Mouse (Mus musculus) intestine, embryonic 14.5 days (tissue): Measurements from ENCODE around the gene Ppp2r2d. TPM values are rescaled to one million over a fixed set of nuclear protein-coding genes. Genes with fewer than 3 reads are reported as not detected.

Experiments used
- ATAC-seq: fragments of 200-750 bp; cut with Nextera tagmentation; replicated peaks from 2 replicates; pipeline ENCODE4 v1.8.0; 2017; ENCODE audit warnings: low read depth, moderate number of reproducible peaks, moderate TSS enrichment, moderate library complexity; ENCODE audit not compliant: low FRiP score, low TSS enrichment
- DNase-seq: peaks from one replicate; pipeline ENCODE4 v3.0.0-alpha.2; 2018; ENCODE audit warnings: low spot score
- H3K27ac ChIP-seq: fragments of 300-500 bp; sonication (generic); 2 replicates; pipeline ENCODE4 v1.5.1; 2014; ENCODE audit warnings: low read depth, mild to moderate bottlenecking, control low read depth
- H3K27me3 ChIP-seq: fragments of 300-500 bp; sonication (generic); replicated peaks from 2 replicates; pipeline ENCODE4 v1.6.1; 2014; ENCODE audit warnings: low read length, control low read depth; ENCODE audit not compliant: control insufficient read depth, insufficient read depth
- H3K36me3 ChIP-seq: fragments of 300-500 bp; sonication (generic); 2 replicates; pipeline ENCODE4 v1.6.1; 2014; ENCODE audit warnings: low read length, control low read depth; ENCODE audit not compliant: control insufficient read depth, insufficient read depth
- H3K4me1 ChIP-seq: fragments of 300-500 bp; sonication (generic); replicated peaks from 2 replicates; pipeline ENCODE4 v1.6.1; 2014; ENCODE audit warnings: low read length, control low read depth, mixed read lengths; ENCODE audit not compliant: control insufficient read depth, insufficient read depth
- H3K4me2 ChIP-seq: fragments of 300-500 bp; sonication (generic); 2 replicates; pipeline ENCODE4 v1.6.1; 2014; ENCODE audit warnings: low read length
- H3K4me3 ChIP-seq: fragments of 300-500 bp; sonication (generic); 2 replicates; pipeline ENCODE4 v1.5.1; 2014; ENCODE audit warnings: low read depth, low read length, control low read depth, mixed read lengths
- H3K9ac ChIP-seq: fragments of 300-500 bp; sonication (generic); 2 replicates; pipeline ENCODE4 v1.6.1; 2014; ENCODE audit warnings: mild to moderate bottlenecking, low read length
- H3K9me3 ChIP-seq: fragments of 300-500 bp; sonication (generic); 2 replicates; pipeline ENCODE4 v1.6.1; 2016; ENCODE audit warnings: low read length, control low read depth; ENCODE audit not compliant: control insufficient read depth
- WGBS: fragments of 180-500 bp; shearing (Covaris S2); extraction: QIAGEN DNeasy Blood & Tissue Kit; methylation state at CpG from one replicate; pipeline ENCODE4 v1.1.7; 2014; 5-methylcytosine and 5-hydroxymethylcytosine counted together
- polyA plus RNA-seq: library from polyadenylated mRNA; unstranded; fragments of >200 nt; fragmentation: Nextera tagmentation; extraction: Ambion mirVana; gene quantifications from 2 replicates; pipeline ENCODE4 v1.2.1, GENCODE M21; 2014

The Ppp2r2d gene
- polyA plus RNA-seq, 1 experiment from 2014 or later: 41.9 TPM

DNA sequence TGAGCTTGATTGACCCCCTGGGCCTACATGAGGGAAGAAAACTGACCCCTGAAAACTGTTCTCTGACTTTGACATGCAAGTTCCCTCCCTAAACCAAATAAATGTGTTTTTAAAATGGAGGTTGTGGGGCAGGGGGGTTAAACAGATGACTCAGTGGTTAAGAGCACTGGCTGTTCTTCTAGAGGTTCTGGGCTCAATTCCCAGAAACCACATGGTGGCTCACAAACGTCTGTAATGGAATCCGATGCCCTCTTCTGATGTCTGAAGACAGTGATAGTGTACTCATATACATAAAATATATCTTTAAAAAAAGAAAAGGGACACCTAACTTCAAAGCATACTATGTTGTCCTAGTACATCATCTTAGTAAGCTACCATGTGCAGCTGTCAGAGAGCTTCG is 29.2 kb downstream of the Ppp2r2d start:
- H3K4me1 ChIP-seq: no peaks in the 10 kb centered on the region
- H3K9me3 ChIP-seq: no peaks in the 10 kb centered on the region
- DNase-seq (no peak), ATAC-seq (no peak)
- H3K4me3 ChIP-seq: no peak overlapping the region
- H3K9ac ChIP-seq: no peak overlapping the region
- H3K4me2 ChIP-seq: no peak overlapping the region
- 84% methylated on average over 3 of the region's 3 CpGs for WGBS
- H3K27ac ChIP-seq: no peak overlapping the region
- no peaks in the 10 kb centered on the region for H3K27me3 ChIP-seq
- peaks cover 97% of the 10 kb centered on the region for H3K36me3 ChIP-seq

DNA sequence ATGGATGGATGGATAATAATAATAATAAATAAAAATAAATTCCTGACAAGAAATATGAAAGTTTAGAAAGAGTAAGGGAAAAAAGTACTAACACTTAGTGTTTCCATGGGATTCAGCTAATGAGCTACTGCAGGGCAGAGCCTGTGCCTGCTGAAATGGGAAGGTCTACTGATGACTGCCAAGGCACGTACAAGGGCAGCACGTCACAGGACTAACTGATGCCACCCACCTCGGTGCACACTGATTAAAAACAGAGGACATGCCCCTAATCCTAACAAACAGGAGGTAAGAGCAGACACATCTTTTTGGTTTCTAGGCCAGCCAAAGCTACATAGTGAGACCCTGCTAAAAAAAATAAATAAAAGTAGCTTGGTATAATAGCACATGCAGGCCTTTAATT is 37.8 kb downstream of the Ppp2r2d start:
- 92% methylated on average over 3 of the region's 3 CpGs for WGBS
- Histone ChIP-seq H3K9ac (no peak overlapping the region), H3K36me3 (peaks cover 58% of the 10 kb centered on the region), H3K4me3 (no peak overlapping the region), H3K27me3 (no peaks in the 10 kb centered on the region), H3K4me2 (no peak overlapping the region), H3K4me1 (no peaks in the 10 kb centered on the region), H3K27ac (no peak overlapping the region), H3K9me3 (no peaks in the 10 kb centered on the region)
- no peak for ATAC-seq
- no peak for DNase-seq

- Histone ChIP-seq H3K36me3 (peaks cover 39% of the 10 kb centered on the region), H3K4me2 (no peak overlapping the region), H3K4me1 (no peaks in the 10 kb centered on the region), H3K9me3 (no peaks in the 10 kb centered on the region), H3K9ac (no peak overlapping the region), H3K27ac (no peak overlapping the region), H3K4me3 (no peak overlapping the region), H3K27me3 (no peaks in the 10 kb centered on the region)
- ATAC-seq (no peak), DNase-seq (no peak)
- WGBS: 90% methylated on average over 12 of the region's 13 CpGs
Observed at GRCm38 (mm10) chr7:138885365-138886289, 39.7 kb downstream of the Ppp2r2d start.

- peaks cover 35% of the 10 kb centered on the region for H3K36me3 ChIP-seq
- no peak overlapping the region for H3K4me3 ChIP-seq
- no peaks in the 10 kb centered on the region for H3K9me3 ChIP-seq
- H3K9ac ChIP-seq: no peak overlapping the region
- no peaks in the 10 kb centered on the region for H3K4me1 ChIP-seq
- no peak overlapping the region for H3K27ac ChIP-seq
- H3K27me3 ChIP-seq: no peaks in the 10 kb centered on the region
- 48% methylated on average over 2 of the region's 2 CpGs for WGBS
- DNase-seq: no peak
- ATAC-seq: no peak
- H3K4me2 ChIP-seq: no peak overlapping the region
Observed at GRCm38 (mm10) chr7:138898122-138898521, 52.2 kb downstream of the Ppp2r2d start.

DNA sequence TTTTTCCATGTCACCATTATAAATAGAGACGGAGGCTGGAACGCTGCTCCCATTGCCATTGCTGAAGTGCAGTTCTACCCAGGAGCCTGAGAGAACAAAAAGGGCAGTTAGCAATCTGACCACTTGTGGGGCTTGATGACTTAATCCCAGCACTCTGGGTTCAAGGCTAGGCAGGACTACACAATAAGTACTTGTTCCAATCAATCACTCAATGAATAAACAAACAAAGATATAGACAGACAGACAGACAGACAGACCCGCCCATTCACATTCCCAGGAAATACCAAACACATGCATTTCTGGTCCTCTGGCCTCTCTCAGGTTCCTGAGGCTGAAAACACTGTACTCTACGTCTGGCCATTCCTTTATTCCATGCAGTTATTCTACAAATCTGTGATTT is 52.9 kb downstream of the Ppp2r2d start:
- ATAC-seq: no peak
- no peak overlapping the region for H3K4me3 ChIP-seq
- no peak overlapping the region for H3K27ac ChIP-seq
- peaks cover 2% of the 10 kb centered on the region; the same call in 1 of the 2 replicates for H3K4me1 ChIP-seq
- H3K36me3 ChIP-seq: peaks cover 32% of the 10 kb centered on the region
- no peak overlapping the region for H3K9ac ChIP-seq
- DNase-seq: no peak
- 84% methylated on average over 4 of the region's 4 CpGs for WGBS
- H3K9me3 ChIP-seq: no peaks in the 10 kb centered on the region
- no peaks in the 10 kb centered on the region for H3K27me3 ChIP-seq
- no peak overlapping the region for H3K4me2 ChIP-seq

DNA sequence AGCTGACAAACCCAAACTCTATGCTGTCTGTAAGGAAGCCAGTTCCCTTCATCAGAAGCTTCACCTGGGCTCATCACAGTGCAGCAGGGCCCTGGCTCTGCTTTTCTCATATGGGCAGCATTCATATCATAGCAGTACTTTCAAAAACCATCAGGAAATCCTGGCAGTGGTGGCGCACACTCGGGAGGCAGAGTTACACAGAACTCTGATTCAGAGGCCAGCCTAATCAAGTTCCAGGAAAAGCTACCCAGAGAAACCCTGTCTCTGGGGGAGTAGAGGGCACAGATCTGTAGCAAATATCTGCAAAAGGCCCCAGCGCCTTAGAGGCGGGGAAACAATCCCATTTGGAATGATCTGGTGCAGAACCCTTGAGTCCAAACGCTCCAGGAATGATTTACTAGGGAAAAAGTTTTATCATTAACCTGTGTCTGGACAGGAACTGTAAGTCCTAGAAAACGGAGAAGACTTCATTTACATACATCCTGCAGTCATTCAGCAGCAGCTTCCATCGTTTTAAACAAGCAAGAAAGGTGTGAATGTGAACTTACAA is 58.1 kb downstream of the Ppp2r2d start:
- H3K9ac ChIP-seq: no peak overlapping the region
- H3K4me1 ChIP-seq: peaks cover 26% of the 10 kb centered on the region
- H3K9me3 ChIP-seq: no peaks in the 10 kb centered on the region
- H3K27me3 ChIP-seq: no peaks in the 10 kb centered on the region
- no peak overlapping the region for H3K27ac ChIP-seq
- no peak overlapping the region for H3K4me2 ChIP-seq
- no peak for DNase-seq
- no peak for ATAC-seq
- H3K36me3 ChIP-seq: no peaks in the 10 kb centered on the region
- WGBS: 44% methylated on average over 7 of the region's 7 CpGs
- no peak overlapping the region for H3K4me3 ChIP-seq

GRCm38 (mm10) chr7:138906441-138906840 is 60.6 kb downstream of the Ppp2r2d start:
- H3K4me3 ChIP-seq: peak overlapping the region; percentile 85; the same call in 1 of the 2 replicates
- no peaks in the 10 kb centered on the region for H3K36me3 ChIP-seq
- ATAC-seq: no peak
- peak overlapping the region; percentile 5; the same call in 1 of the 2 replicates for H3K9ac ChIP-seq
- H3K27ac ChIP-seq: no peak overlapping the region
- DNase-seq: no peak
- no peaks in the 10 kb centered on the region for H3K27me3 ChIP-seq
- peaks cover 36% of the 10 kb centered on the region for H3K4me1 ChIP-seq
- peak overlapping the region; percentile 53 for H3K4me2 ChIP-seq
- no peaks in the 10 kb centered on the region for H3K9me3 ChIP-seq
- WGBS: 71% methylated on average over 1 of the region's 1 CpGs

- ATAC-seq (0 out of 2 replicates have a peak, but pooled peaks have one; percentile 26), DNase-seq (peak; percentile 69)
- H3K27me3 ChIP-seq: no peaks in the 10 kb centered on the region
- peak overlapping the region; percentile 85 for H3K4me3 ChIP-seq
- peak overlapping the region; percentile 29; the same call in 1 of the 2 replicates for H3K9ac ChIP-seq
- peak overlapping the region; percentile 53 for H3K4me2 ChIP-seq
- peak overlapping the region; percentile 64 for H3K27ac ChIP-seq
- H3K36me3 ChIP-seq: no peaks in the 10 kb centered on the region
- H3K4me1 ChIP-seq: peaks cover 36% of the 10 kb centered on the region
- H3K9me3 ChIP-seq: no peaks in the 10 kb centered on the region
- WGBS: 7% methylated on average over 7 of the region's 7 CpGs
Observed at GRCm38 (mm10) chr7:138907043-138907442, 61.2 kb downstream of the Ppp2r2d start.
